Comparison of ENCODE assay signal across 8 mouse cellular contexts in the genomic region with DNA sequence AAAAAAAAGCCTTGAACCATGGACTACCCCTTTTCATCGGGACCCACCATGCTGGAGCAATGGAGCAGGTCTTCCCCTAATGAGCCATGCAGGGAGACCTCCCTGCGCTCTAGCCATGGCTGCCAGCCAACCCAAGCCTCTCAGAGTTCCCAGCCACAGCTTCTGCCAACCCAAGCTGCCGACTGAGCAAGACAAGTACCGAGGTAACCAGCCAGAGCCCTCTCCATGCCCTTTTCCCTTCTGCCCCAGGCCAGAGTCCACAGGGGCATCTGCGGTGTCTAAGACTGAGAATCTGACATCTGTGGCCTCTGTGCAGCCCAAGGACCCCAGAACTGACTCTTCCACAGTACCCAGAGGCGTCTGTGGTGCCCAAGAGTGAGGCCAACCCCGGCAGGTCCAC. TPM values are rescaled to one million over a fixed set of nuclear protein-coding genes. Genes with fewer than 3 reads are reported as not detected.
DNase-seq lines count a peak whose midpoint lies in the region; ATAC-seq and TF ChIP-seq lines count a peak whose summit lies in the region.

No protein-coding gene starts in this region.

- 88% methylated on average over 7 of the region's 7 CpGs for WGBS in thymus, adult 2 months
- 75% methylated on average over 7 of the region's 7 CpGs for WGBS in liver, postnatal 0 days (ENCODE audit: insufficient replicate concordance)

- no peak for TF ChIP-seq CTCF in thymus, adult 2 months (IDR thresholded peaks at IDR 0.05; ENCODE audit: borderline replicate concordance, control insufficient read depth, extremely low read depth, insufficient read depth, low read length, poor library complexity)
- no peak for TF ChIP-seq CTCF in liver, postnatal 0 days (IDR thresholded peaks at IDR 0.05; ENCODE audit: low read depth)

- peaks cover 7% of the 10 kb centered on the region; the same call in 1 of the 2 replicates for H3K36me3 ChIP-seq in thymus, adult 2 months (ENCODE audit: control insufficient read depth, insufficient read depth, low read length)
- peaks cover 5% of the 10 kb centered on the region; the same call in 1 of the 2 replicates for H3K36me3 ChIP-seq in liver, postnatal 0 days (replicated peaks; ENCODE audit: insufficient read depth, low read length)

- TF ChIP-seq EP300 in liver, postnatal 0 days (IDR thresholded peaks at IDR 0.05; ENCODE audit: low read depth), result no peak

- peak; percentile 11 for DNase-seq in adrenal gland, adult 2 months
- DNase-seq in adrenal gland, postnatal 4 days (ENCODE audit: low spot score in 2 of 2), result no peak
- DNase-seq in layer of hippocampus, adult 18-20 months (ENCODE audit: low spot score in 2 of 2), result peak; percentile 9 to 25
- DNase-seq in layer of hippocampus, adult 8-10 months (ENCODE audit: low spot score in 2 of 2), result no peak
- peak; percentile 10 for DNase-seq in R1 (ENCODE audit: low read depth, low spot score)
- DNase-seq in heart, postnatal 10 days, result peak; percentile 36 to 52
- DNase-seq in thymus, adult 2 months, result no peak
- no peak for DNase-seq in liver, postnatal 0 days

- no peak for TF ChIP-seq POLR2A in thymus, adult 2 months (IDR thresholded peaks at IDR 0.05; ENCODE audit: control insufficient read depth, extremely low read depth, insufficient read depth, low read length, poor library complexity)

- ATAC-seq in liver, postnatal 0 days, result no peak

- no peaks in the 10 kb centered on the region for H3K27me3 ChIP-seq in thymus, adult 2 months (ENCODE audit: control insufficient read depth, insufficient read depth, low read length)
- no peaks in the 10 kb centered on the region for H3K27me3 ChIP-seq in liver, postnatal 0 days (ENCODE audit: insufficient read depth, low read length)

- H3K27ac ChIP-seq in thymus, adult 2 months (ENCODE audit: control insufficient read depth, insufficient read depth, low read length), result no peak overlapping the region
- no peak overlapping the region for H3K27ac ChIP-seq in liver, postnatal 0 days (ENCODE audit: low read depth)

- H3K9me3 ChIP-seq in liver, postnatal 0 days (ENCODE audit: low read length), result no peaks in the 10 kb centered on the region

- no peak overlapping the region for H3K4me3 ChIP-seq in thymus, adult 2 months (ENCODE audit: control insufficient read depth, insufficient read depth, low read length)
- no peak overlapping the region for H3K4me3 ChIP-seq in liver, postnatal 0 days (ENCODE audit: low read depth, low read length)

- H3K9ac ChIP-seq in liver, postnatal 0 days (replicated peaks), result no peak overlapping the region

- H3K4me1 ChIP-seq in thymus, adult 2 months (replicated peaks; ENCODE audit: control insufficient read depth, insufficient read depth, low read length), result no peaks in the 10 kb centered on the region
- H3K4me1 ChIP-seq in liver, postnatal 0 days (ENCODE audit: insufficient read depth), result no peaks in the 10 kb centered on the region

- H3K4me2 ChIP-seq in liver, postnatal 0 days (ENCODE audit: low read depth, low read length), result no peak overlapping the region

- intact Hi-C loops in heart, postnatal 10 days (cut with DNase I), result loop anchor here (5.0 kb wide), 2 partner anchors 76 to 119 kb away; a partner anchor contains a TSS

RNA-seq across cellular contexts. Expression of a gene that starts 45.9 kb away (rescaled TPM):
- total RNA-seq in adrenal gland, adult 2 months (2021), result 10 to 100 TPM; 32.7 to 33.1 TPM
- 7.2 and 8.2 TPM in 2 replicates for polyA plus RNA-seq in adrenal gland, adult 2 months (2012; rRNA removed)
- 10 to 100 TPM; 36.0 to 39.5 TPM for total RNA-seq in adrenal gland, postnatal 4 days (2021)
- total RNA-seq in layer of hippocampus, adult 18-20 months (2021), result 10 to 100 TPM; 30.2 to 31.7 TPM
- total RNA-seq in layer of hippocampus, adult 8-10 months (2022), result 10 to 100 TPM; 33.8 to 37.9 (median 35.9) TPM
- 10 to 100 TPM; 37.6 to 37.9 TPM for total RNA-seq in heart, postnatal 10 days (2021)
- polyA plus RNA-seq in thymus, adult 2 months (2012; rRNA removed), result 24.5 and 25.3 TPM in 2 replicates
- polyA plus RNA-seq in liver, postnatal 0 days (2015; fragmentation: Nextera tagmentation; extraction: Ambion mirVana), result 3.8 and 4.1 TPM in 2 replicates

Comparison
In these comparisons a context has a peak if more than half of its experiments do, and no peak if none do; other contexts are left out.
1. DNase-seq: peak in adrenal gland, adult 2 months (single experiment), layer of hippocampus, adult 18-20 months (2 of 2), R1 (single experiment) and heart, postnatal 10 days (2 of 2); none in adrenal gland, postnatal 4 days (0 of 2), layer of hippocampus, adult 8-10 months (0 of 2), thymus, adult 2 months (single experiment) and liver, postnatal 0 days (single experiment).